Mouse (Mus musculus) hindbrain, embryonic 16.5 days (tissue): Measurements from ENCODE around the gene Mroh2a. TPM values are rescaled to one million over a fixed set of nuclear protein-coding genes. Genes with fewer than 3 reads are reported as not detected.
"Not testable (repeated sequence)": the region's sequence is repeated elsewhere in the genome, so short reads cannot be mapped to it uniquely, and the experiment has no call there.

Experiments
- ATAC-seq: fragments of 200-750 bp; cut with Nextera tagmentation; 2 replicates; pipeline ENCODE4 v1.8.0; 2017; ENCODE audit warnings: moderate TSS enrichment, moderate library complexity
- H3K27ac ChIP-seq: fragments of 300-500 bp; sonication (generic); 2 replicates; pipeline ENCODE4 v1.5.1; 2014; ENCODE audit warnings: low read depth, mild to moderate bottlenecking, control low read depth, low read length, moderate library complexity
- H3K27me3 ChIP-seq: fragments of 300-500 bp; sonication (generic); replicated peaks from 2 replicates; pipeline ENCODE4 v1.6.1; 2014; ENCODE audit warnings: low read length; ENCODE audit not compliant: control insufficient read depth, insufficient read depth
- H3K36me3 ChIP-seq: fragments of 300-500 bp; sonication (generic); 2 replicates; pipeline ENCODE4 v1.6.1; 2014; ENCODE audit warnings: mild to moderate bottlenecking, low read length, moderate library complexity, mixed read lengths; ENCODE audit not compliant: control insufficient read depth, insufficient read depth
- H3K4me1 ChIP-seq: fragments of 300-500 bp; sonication (generic); 2 replicates; pipeline ENCODE4 v1.6.1; 2014; ENCODE audit warnings: low read depth, low read length; ENCODE audit not compliant: control insufficient read depth, insufficient read depth
- H3K4me2 ChIP-seq: fragments of 300-500 bp; sonication (generic); 2 replicates; pipeline ENCODE4 v1.6.1; 2014; ENCODE audit warnings: mild to moderate bottlenecking, low read length, control low read depth, moderate library complexity
- H3K4me3 ChIP-seq: fragments of 300-500 bp; sonication (generic); 2 replicates; pipeline ENCODE4 v1.5.1; 2014; ENCODE audit warnings: mild to moderate bottlenecking, low read length, control low read depth, moderate library complexity
- H3K9ac ChIP-seq: fragments of 300-500 bp; sonication (generic); 2 replicates; pipeline ENCODE4 v1.6.1; 2014; ENCODE audit warnings: low read depth, mild to moderate bottlenecking, control low read depth, low read length, moderate library complexity
- H3K9me3 ChIP-seq: fragments of 300-500 bp; sonication (generic); 2 replicates; pipeline ENCODE4 v1.6.1; 2014; ENCODE audit warnings: mild to moderate bottlenecking, low read length, moderate library complexity; ENCODE audit not compliant: control insufficient read depth
- WGBS: fragments of 180-500 bp; shearing (Covaris S2); extraction: QIAGEN DNeasy Blood & Tissue Kit; methylation state at CpG from one replicate; pipeline ENCODE4 v1.1.7; 2014; 5-methylcytosine and 5-hydroxymethylcytosine counted together
- polyA plus RNA-seq: library from polyadenylated mRNA; unstranded; fragments of >200 nt; fragmentation: Nextera tagmentation; extraction: Ambion mirVana; gene quantifications from 2 replicates; pipeline ENCODE4 v1.2.1, GENCODE M21; 2015

Gene Mroh2a
- polyA plus RNA-seq, 1 experiment from 2014 or later, result 0.45 TPM

- no peak overlapping the region for H3K4me3 ChIP-seq
- no peaks in the 10 kb centered on the region for H3K4me1 ChIP-seq
- WGBS, result 65% methylated on average over 2 of the region's 2 CpGs
- H3K9me3 ChIP-seq, result peaks cover 54% of the 10 kb centered on the region
- no peaks in the 10 kb centered on the region for H3K27me3 ChIP-seq
- no peak for ATAC-seq
- H3K27ac ChIP-seq, result no peak overlapping the region
- no peak overlapping the region for H3K9ac ChIP-seq
- H3K36me3 ChIP-seq, result no peaks in the 10 kb centered on the region
- no peak overlapping the region for H3K4me2 ChIP-seq
Measured at GRCm38 (mm10) chr1:88217144-88217543, 9.6 kb upstream of the Mroh2a start.

- WGBS, result 41% methylated on average over 3 of the region's 3 CpGs
- Histone ChIP-seq H3K4me1 (no peaks in the 10 kb centered on the region), H3K4me3 (no peak overlapping the region), H3K4me2 (no peak overlapping the region), H3K9ac (no peak overlapping the region), H3K9me3 (peaks cover 51% of the 10 kb centered on the region), H3K36me3 (no peaks in the 10 kb centered on the region), H3K27me3 (no peaks in the 10 kb centered on the region), H3K27ac (no peak overlapping the region)
- ATAC-seq, result no peak
Measured at GRCm38 (mm10) chr1:88217576-88217975, 9.2 kb upstream of the Mroh2a start.

GRCm38 (mm10) chr1:88218051-88218450 lies 8.7 kb upstream of the Mroh2a start:
- Histone ChIP-seq H3K9ac (no peak overlapping the region), H3K4me2 (no peak overlapping the region), H3K36me3 (no peaks in the 10 kb centered on the region), H3K27me3 (no peaks in the 10 kb centered on the region), H3K27ac (no peak overlapping the region), H3K9me3 (peaks cover 47% of the 10 kb centered on the region), H3K4me3 (no peak overlapping the region), H3K4me1 (no peaks in the 10 kb centered on the region)
- WGBS, result 75% methylated on average over 9 of the region's 9 CpGs
- no peak for ATAC-seq

- Histone ChIP-seq H3K4me2 (no peak overlapping the region), H3K9me3 (peaks cover 41% of the 10 kb centered on the region), H3K36me3 (no peaks in the 10 kb centered on the region), H3K4me3 (no peak overlapping the region), H3K9ac (no peak overlapping the region), H3K27ac (no peak overlapping the region), H3K27me3 (no peaks in the 10 kb centered on the region), H3K4me1 (no peaks in the 10 kb centered on the region)
- WGBS, result 52% methylated on average over 4 of the region's 4 CpGs
- ATAC-seq, result no peak
Measured at GRCm38 (mm10) chr1:88218591-88218990, 8.2 kb upstream of the Mroh2a start.

GRCm38 (mm10) chr1:88219054-88219453 lies 7.7 kb upstream of the Mroh2a start:
- ATAC-seq, result no peak
- WGBS, result 26% methylated on average over 1 of the region's 1 CpGs
- no peak overlapping the region for H3K27ac ChIP-seq

GRCm38 (mm10) chr1:88220336-88220735 lies 6.5 kb upstream of the Mroh2a start:
- H3K4me3 ChIP-seq, result no peak overlapping the region
- H3K36me3 ChIP-seq, result no peaks in the 10 kb centered on the region
- no peaks in the 10 kb centered on the region for H3K4me1 ChIP-seq
- H3K9ac ChIP-seq, result no peak overlapping the region
- peaks cover 27% of the 10 kb centered on the region for H3K9me3 ChIP-seq
- no peak overlapping the region for H3K4me2 ChIP-seq
- H3K27me3 ChIP-seq, result no peaks in the 10 kb centered on the region
- no peak overlapping the region for H3K27ac ChIP-seq
- ATAC-seq, result no peak

More at GRCm38 (mm10) chr1:88219054-88219453, 7.7 kb upstream of the Mroh2a start:
- H3K36me3 ChIP-seq, result no peaks in the 10 kb centered on the region
- no peaks in the 10 kb centered on the region for H3K4me1 ChIP-seq
- no peak overlapping the region for H3K4me2 ChIP-seq
- H3K27me3 ChIP-seq, result no peaks in the 10 kb centered on the region
- no peak overlapping the region for H3K4me3 ChIP-seq
- no peak overlapping the region for H3K9ac ChIP-seq
- H3K9me3 ChIP-seq, result peaks cover 37% of the 10 kb centered on the region

- WGBS, result 47% methylated on average over 2 of the region's 2 CpGs
- H3K4me2 ChIP-seq, result no peak overlapping the region
- H3K4me3 ChIP-seq, result no peak overlapping the region
- no peaks in the 10 kb centered on the region for H3K4me1 ChIP-seq
- H3K36me3 ChIP-seq, result no peaks in the 10 kb centered on the region
- peaks cover 28% of the 10 kb centered on the region for H3K9me3 ChIP-seq
- no peaks in the 10 kb centered on the region for H3K27me3 ChIP-seq
- H3K9ac ChIP-seq, result no peak overlapping the region
- ATAC-seq, result no peak
- H3K27ac ChIP-seq, result no peak overlapping the region
Measured at GRCm38 (mm10) chr1:88222216-88222615, 4.6 kb upstream of the Mroh2a start.

- not testable (repeated sequence) for H3K4me3 ChIP-seq, H3K4me1 ChIP-seq, ATAC-seq, H3K9ac ChIP-seq, H3K36me3 ChIP-seq, H3K4me2 ChIP-seq, H3K27ac ChIP-seq, H3K27me3 ChIP-seq
- H3K9me3 ChIP-seq, result peaks cover 31% of the 10 kb centered on the region
Measured at GRCm38 (mm10) chr1:88223011-88223515, 3.7 kb upstream of the Mroh2a start.

- H3K36me3 ChIP-seq, result no peaks in the 10 kb centered on the region
- WGBS, result 54% methylated on average over 1 of the region's 1 CpGs
- no peak overlapping the region for H3K4me3 ChIP-seq
- no peak for ATAC-seq
- no peaks in the 10 kb centered on the region for H3K4me1 ChIP-seq
- no peak overlapping the region for H3K27ac ChIP-seq
- peaks cover 36% of the 10 kb centered on the region for H3K9me3 ChIP-seq
- H3K9ac ChIP-seq, result no peak overlapping the region
- H3K4me2 ChIP-seq, result no peak overlapping the region
- H3K27me3 ChIP-seq, result no peaks in the 10 kb centered on the region
Measured at GRCm38 (mm10) chr1:88223591-88223990, 3.2 kb upstream of the Mroh2a start.
